Comparison of ENCODE assay signal across 8 mouse cellular contexts in genomic region chr5:125476799-125477198, GRCm38 (mm10). TPM values are rescaled to one million over a fixed set of nuclear protein-coding genes. Genes with fewer than 3 reads are reported as not detected.
DNase-seq lines count a peak whose midpoint lies in the region; ATAC-seq lines count a peak whose summit lies in the region.

No protein-coding gene starts in this region.

- no peak overlapping the region for H3K27ac ChIP-seq in heart, embryonic 14.5 days (replicated peaks in 1 of 2; ENCODE audit: control insufficient read depth in 1 of 2, insufficient read depth in 1 of 2, low read depth in 2 of 2, low read length in 2 of 2)
- peak overlapping the region; percentile 89 for H3K27ac ChIP-seq in hindbrain, embryonic 10.5 days
- H3K27ac ChIP-seq in midbrain, embryonic 10.5 days (replicated peaks) = peak overlapping the region; percentile 87

- peaks cover 6 to 10% of the 10 kb centered on the region in 2 experiments; a peak in 3 of 4 replicates for H3K4me1 ChIP-seq in heart, embryonic 14.5 days (ENCODE audit: control insufficient read depth in 2 of 2, insufficient read depth in 2 of 2, low read length in 2 of 2)
- H3K4me1 ChIP-seq in hindbrain, embryonic 10.5 days (replicated peaks) = peaks cover 55% of the 10 kb centered on the region
- peaks cover 49% of the 10 kb centered on the region for H3K4me1 ChIP-seq in midbrain, embryonic 10.5 days

- H3K9ac ChIP-seq in heart, embryonic 14.5 days (ENCODE audit: low read length) = peak overlapping the region; percentile 87

- no peaks in the 10 kb centered on the region for H3K27me3 ChIP-seq in heart, embryonic 14.5 days (ENCODE audit: control insufficient read depth, insufficient read depth, low read length)
- H3K27me3 ChIP-seq in hindbrain, embryonic 10.5 days (ENCODE audit: insufficient read depth, poor library complexity, severe bottlenecking) = peaks cover 3% of the 10 kb centered on the region; the same call in 1 of the 2 replicates
- H3K27me3 ChIP-seq in midbrain, embryonic 10.5 days (ENCODE audit: low read depth, poor library complexity, severe bottlenecking) = no peaks in the 10 kb centered on the region; the same call in 1 of the 2 replicates

- intact Hi-C loops in heart, postnatal 14 days (cut with DNase I) = no loop called here

- no peaks in the 10 kb centered on the region for H3K9me3 ChIP-seq in heart, embryonic 14.5 days (ENCODE audit: control insufficient read depth, low read length)
- no peaks in the 10 kb centered on the region for H3K9me3 ChIP-seq in hindbrain, embryonic 10.5 days
- H3K9me3 ChIP-seq in midbrain, embryonic 10.5 days (replicated peaks) = no peaks in the 10 kb centered on the region

- H3K4me3 ChIP-seq in heart, embryonic 14.5 days (ENCODE audit: control insufficient read depth in 1 of 2, insufficient read depth in 1 of 2, low read depth in 1 of 2, low read length in 2 of 2) = peak overlapping the region in 1 of 2 experiments; percentile 88; a peak in 2 of 4 replicates
- peak overlapping the region; percentile 78 for H3K4me3 ChIP-seq in hindbrain, embryonic 10.5 days
- peak overlapping the region; percentile 95 for H3K4me3 ChIP-seq in midbrain, embryonic 10.5 days

- peak overlapping the region; percentile 98 for H3K4me2 ChIP-seq in heart, embryonic 14.5 days (ENCODE audit: low read length)

- no peaks in the 10 kb centered on the region for H3K36me3 ChIP-seq in heart, embryonic 14.5 days (ENCODE audit: control insufficient read depth, insufficient read depth, low read length)
- peaks cover 32% of the 10 kb centered on the region for H3K36me3 ChIP-seq in hindbrain, embryonic 10.5 days
- H3K36me3 ChIP-seq in midbrain, embryonic 10.5 days = peaks cover 28% of the 10 kb centered on the region

- DNase-seq in heart, postnatal 14 days = no peak
- DNase-seq in brain, adult 2 months (ENCODE audit: low read depth, low spot score) = peak; percentile 83
- no peak for DNase-seq in hindbrain, embryonic 10.5 days (ENCODE audit: low spot score)
- DNase-seq in midbrain, embryonic 10.5 days (ENCODE audit: low spot score) = no peak
- no peak for DNase-seq in layer of hippocampus, adult 8-10 months (ENCODE audit: low spot score in 2 of 2)
- no peak for DNase-seq in spleen, postnatal 10 days (ENCODE audit: low spot score in 2 of 2)

- ATAC-seq in heart, embryonic 14.5 days (ENCODE audit: insufficient number of reproducible peaks, insufficient read depth, low FRiP score, low read depth) = no peak
- ATAC-seq in monocyte, adult 5-6 weeks (replicated peaks; ENCODE audit: insufficient number of reproducible peaks, low FRiP score, low TSS enrichment, poor library complexity, severe bottlenecking) = no peak

- WGBS in heart, embryonic 14.5 days = 72% methylated on average over 7 of the region's 7 CpGs
- WGBS in hindbrain, embryonic 10.5 days = 74% methylated on average over 7 of the region's 7 CpGs
- WGBS in midbrain, embryonic 10.5 days = 68% methylated on average over 7 of the region's 7 CpGs

RNA-seq across cellular contexts. Expression of gene Aacs, which starts 1.2 kb away (rescaled TPM):
- polyA plus RNA-seq in heart, embryonic 14.5 days (2014; fragmentation: Nextera tagmentation; extraction: Ambion mirVana) = 9.4 and 9.6 TPM in 2 replicates
- total RNA-seq in heart, postnatal 14 days (2021) = 1 to 10 TPM; 4.0 to 4.8 TPM
- 63.4 and 73.4 TPM in 2 replicates for polyA plus RNA-seq in hindbrain, embryonic 10.5 days (2016; fragmentation: Nextera tagmentation; extraction: Ambion mirVana)
- polyA plus RNA-seq in midbrain, embryonic 10.5 days (2016; fragmentation: Nextera tagmentation; extraction: Ambion mirVana) = 63.9 and 71.5 TPM in 2 replicates
- 9.0 to 122 TPM (median 12.6 TPM) in 3 replicates for total RNA-seq in monocyte, adult 5-6 weeks (2017)
- 10 to 100 TPM; 49.4 to 59.0 (median 51.7) TPM for total RNA-seq in layer of hippocampus, adult 8-10 months (2022)

RNA-seq across cellular contexts. Expression of gene Bri3bp, which starts 35.4 kb away (rescaled TPM):
- 34.8 and 36.6 TPM in 2 replicates for polyA plus RNA-seq in heart, embryonic 14.5 days (2014; fragmentation: Nextera tagmentation; extraction: Ambion mirVana)
- total RNA-seq in heart, postnatal 14 days (2021) = 10 to 100 TPM; 48.0 to 62.4 TPM
- 46.9 and 53.8 TPM in 2 replicates for polyA plus RNA-seq in hindbrain, embryonic 10.5 days (2016; fragmentation: Nextera tagmentation; extraction: Ambion mirVana)
- 49.2 and 54.7 TPM in 2 replicates for polyA plus RNA-seq in midbrain, embryonic 10.5 days (2016; fragmentation: Nextera tagmentation; extraction: Ambion mirVana)
- total RNA-seq in monocyte, adult 5-6 weeks (2017) = 19.1 to 27.0 TPM (median 23.6 TPM) in 3 replicates
- total RNA-seq in layer of hippocampus, adult 8-10 months (2022) = 100 to 1,000 TPM in 2 of 4 experiments, 10 to 100 TPM in 2; 89.5 to 105 (median 95.6) TPM

RNA-seq across cellular contexts. Expression of gene Dhx37, which starts 42.9 kb away (rescaled TPM):
- polyA plus RNA-seq in heart, embryonic 14.5 days (2014; fragmentation: Nextera tagmentation; extraction: Ambion mirVana) = 7.2 and 8.2 TPM in 2 replicates
- total RNA-seq in heart, postnatal 14 days (2021) = 10 to 100 TPM; 10.8 to 11.5 TPM
- polyA plus RNA-seq in hindbrain, embryonic 10.5 days (2016; fragmentation: Nextera tagmentation; extraction: Ambion mirVana) = 19.2 and 21.0 TPM in 2 replicates
- 17.4 and 21.2 TPM in 2 replicates for polyA plus RNA-seq in midbrain, embryonic 10.5 days (2016; fragmentation: Nextera tagmentation; extraction: Ambion mirVana)
- total RNA-seq in monocyte, adult 5-6 weeks (2017) = 4.7 to 22.7 TPM (median 19.3 TPM) in 3 replicates
- total RNA-seq in layer of hippocampus, adult 8-10 months (2022) = 10 to 100 TPM; 13.2 to 13.5 (median 13.4) TPM

RNA-seq across cellular contexts. Expression of gene Tmem132b, which starts 54.8 kb away (rescaled TPM):
- polyA plus RNA-seq in heart, embryonic 14.5 days (2014; fragmentation: Nextera tagmentation; extraction: Ambion mirVana) = not detected in 2 replicates
- total RNA-seq in heart, postnatal 14 days (2021) = not detected
- polyA plus RNA-seq in hindbrain, embryonic 10.5 days (2016; fragmentation: Nextera tagmentation; extraction: Ambion mirVana) = 0.21 and 0.41 TPM in 2 replicates
- polyA plus RNA-seq in midbrain, embryonic 10.5 days (2016; fragmentation: Nextera tagmentation; extraction: Ambion mirVana) = 0.20 and 0.29 TPM in 2 replicates
- total RNA-seq in monocyte, adult 5-6 weeks (2017) = 0.38 TPM in 1 of 3 replicates, not detected in the others
- 100 to 1,000 TPM; 116 to 122 (median 119) TPM for total RNA-seq in layer of hippocampus, adult 8-10 months (2022)

Comparison
In these comparisons a context has a peak if more than half of its experiments do, and no peak if none do; other contexts are left out.
1. H3K27ac ChIP-seq: peak in hindbrain, embryonic 10.5 days (single experiment) and midbrain, embryonic 10.5 days (single experiment); none in heart, embryonic 14.5 days (0 of 2).